Mouse (Mus musculus) small intestine, adult 2 months (tissue): ENCODE results near the gene Gja5.
"Not testable (repeated sequence)": the region's sequence is repeated elsewhere in the genome, so short reads cannot be mapped to it uniquely, and the experiment has no call there.

Source experiments
- CTCF ChIP-seq: fragments of 200-500 bp; IDR thresholded peaks from 2 replicates; pipeline ENCODE4 v1.5.1; 2012; ENCODE audit warnings: low read depth, mild to moderate bottlenecking, control low read depth, inconsistent platforms, low read length, moderate library complexity, mixed read lengths; ENCODE audit not compliant: insufficient replicate concordance, insufficient read length; ENCODE audit errors: extremely low read depth
- POLR2A ChIP-seq: fragments of 200-500 bp; IDR thresholded peaks from 2 replicates; pipeline ENCODE4 v1.6.1; 2012; ENCODE audit warnings: low read depth, mild to moderate bottlenecking, control low read depth, inconsistent platforms, low read length, moderate library complexity

- not testable (repeated sequence) for TF ChIP-seq POLR2A, CTCF
Observed at GRCm38 (mm10) chr3:97072361-97072760, 167.9 kb downstream of the Gja5 start.
